Mouse (Mus musculus) C2C12 (cell line): ENCODE measurements around the gene Dlk2.

Experiments
- CTCF ChIP-seq: IDR thresholded peaks from one replicate; pipeline ENCODE4 v1.5.1; 2011; ENCODE audit not compliant: control insufficient read depth, insufficient read depth, insufficient read length
- MAX ChIP-seq: IDR thresholded peaks from one replicate; pipeline ENCODE4 v1.6.1; 2011; ENCODE audit warnings: mild to moderate bottlenecking, control low read depth
- MYOD1 ChIP-seq: IDR thresholded peaks from one replicate; pipeline ENCODE4 v1.6.1; 2011; ENCODE audit warnings: low read depth; ENCODE audit not compliant: control insufficient read depth, insufficient read length
- MYOG ChIP-seq: IDR thresholded peaks from one replicate; pipeline ENCODE4 v1.6.1; 2011; ENCODE audit not compliant: control insufficient read depth, insufficient read length; ENCODE audit errors: extremely low read depth
- USF1 ChIP-seq: IDR thresholded peaks from one replicate; pipeline ENCODE4 v1.6.1; 2011; ENCODE audit warnings: low read depth, mild to moderate bottlenecking, control low read depth, moderate library complexity

- no peak for TF ChIP-seq CTCF
- TF ChIP-seq MYOG: no peak
- TF ChIP-seq USF1: no peak
- no peak for TF ChIP-seq MYOD1
- TF ChIP-seq MAX: no peak
These were observed at the start of gene Dlk2 for GRCm38 (mm10) chr17:46297364-46298219.
